Mouse (Mus musculus): ENCODE results near the gene Tcaim. TPM values are rescaled to one million over a fixed set of nuclear protein-coding genes. Genes with fewer than 3 reads are reported as not detected.
A peak's percentile ranks its signal among the peaks of the same experiment; 100 is the strongest.
"Not testable (repeated sequence)": the region's sequence is repeated elsewhere in the genome, so short reads cannot be mapped to it uniquely, and the experiment has no call there.

Gene Tcaim
- polyA plus RNA-seq, 2 experiments from 2014 or later, result 11.6 to 14.5 TPM

DNA sequence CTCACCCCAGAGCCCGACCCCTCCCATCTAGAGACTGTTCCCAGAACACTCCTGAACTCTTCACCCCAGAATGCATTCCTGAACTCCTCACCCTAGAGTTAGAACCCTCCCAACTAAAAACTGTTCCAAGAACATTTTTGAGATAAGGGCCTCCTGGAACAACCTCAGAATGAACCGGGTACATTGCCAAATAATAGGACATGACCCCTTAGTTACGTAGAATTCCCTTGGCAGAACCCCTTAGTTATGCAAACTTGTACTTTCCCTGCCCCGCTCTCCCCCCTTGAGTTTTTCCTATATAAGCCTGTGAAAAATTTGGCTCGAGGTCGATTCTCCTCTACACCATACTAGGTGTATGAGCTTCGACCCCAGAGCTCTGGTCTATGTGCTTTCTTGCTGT, 49.8 kb downstream of the Tcaim start:
- ATAC-seq, result not testable (repeated sequence)

GRCm38 (mm10) chr9:122855617-122856016, 50.3 kb downstream of the Tcaim start:
- ATAC-seq, result no peak

- ATAC-seq, result no peak
Observed at GRCm38 (mm10) chr9:122856716-122857115, 51.4 kb downstream of the Tcaim start.

- no peak for ATAC-seq
Observed at GRCm38 (mm10) chr9:122860752-122861151, 55.4 kb downstream of the Tcaim start.

DNA sequence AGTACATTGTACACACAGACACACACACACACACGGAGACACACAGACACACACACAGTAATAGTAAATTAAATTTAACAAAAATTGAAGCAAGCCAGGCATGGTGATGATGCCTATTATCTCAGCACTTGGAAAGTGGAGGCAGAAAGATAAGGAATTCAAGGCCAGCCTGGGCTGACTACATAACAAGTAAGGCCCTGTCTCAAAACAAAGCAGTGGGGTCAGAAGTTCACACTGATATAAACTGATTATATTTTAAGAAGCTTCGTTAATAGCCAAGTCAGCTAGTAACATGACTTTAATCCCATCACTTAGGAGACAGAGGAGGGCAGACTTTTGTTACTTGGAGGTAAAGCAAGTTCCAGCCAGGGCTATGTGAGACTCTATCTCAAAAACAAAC, 58.4 kb downstream of the Tcaim start:
- no peak for ATAC-seq

- ATAC-seq, result no peak
Observed at GRCm38 (mm10) chr9:122864848-122865247, 59.5 kb downstream of the Tcaim start.

- ATAC-seq, result peak; percentile 98
Observed at GRCm38 (mm10) chr9:122865697-122866166, 60.4 kb downstream of the Tcaim start, which contains the start of gene Zfp445. Zfp445 (minus strand) TSS chr9:122866006.

- peak; percentile 12 for ATAC-seq
Observed at GRCm38 (mm10) chr9:122866192-122866591, 60.9 kb downstream of the Tcaim start.

- no peak for ATAC-seq
Observed at GRCm38 (mm10) chr9:122872595-122872994, 67.3 kb downstream of the Tcaim start.

GRCm38 (mm10) chr9:122874653-122875052, 69.3 kb downstream of the Tcaim start:
- no peak for ATAC-seq

- peak; percentile 36 for ATAC-seq
Observed at GRCm38 (mm10) chr9:122875145-122875544, 69.8 kb downstream of the Tcaim start.

GRCm38 (mm10) chr9:122885385-122885784, 80.0 kb downstream of the Tcaim start, which contains the start of gene Zkscan7:
Zkscan7 (plus strand) TSS chr9:122885685.
- no peak for ATAC-seq

Other genes with a start within 250 kb of the Tcaim start
- under 1 TPM in 1 of 2 experiments, not detected in 1; 0.07 TPM for gene Topaz1, start 58.2 kb upstream of the Tcaim start, polyA plus RNA-seq (2017; shearing (Covaris generic))
- 1 to 10 TPM; 1.3 to 1.9 TPM for gene Gm35549, start 38.5 kb downstream of the Tcaim start, polyA plus RNA-seq (2017; shearing (Covaris generic))
- 10 to 100 TPM; 23.7 to 38.9 TPM for gene Zfp445, start 60.5 kb downstream of the Tcaim start, polyA plus RNA-seq (2017; shearing (Covaris generic))
- 1 to 10 TPM; 1.4 to 6.6 TPM for gene Zkscan7, start 80.1 kb downstream of the Tcaim start, polyA plus RNA-seq (2017; shearing (Covaris generic))
- not detected for gene Zfp105, start 117.5 kb downstream of the Tcaim start, polyA plus RNA-seq (2017; shearing (Covaris generic))
- 10 to 100 TPM; 21.0 to 32.6 TPM for gene 1110059G10Rik, start 145.5 kb downstream of the Tcaim start, polyA plus RNA-seq (2017; shearing (Covaris generic))
- gene Kif15, start 145.5 kb downstream of the Tcaim start, polyA plus RNA-seq (2017; shearing (Covaris generic)), result 10 to 100 TPM; 16.8 to 19.3 TPM
- 10 to 100 TPM; 18.0 to 18.3 TPM for gene Tmem42, start 215.8 kb downstream of the Tcaim start, polyA plus RNA-seq (2017; shearing (Covaris generic))
- 1 to 10 TPM in 1 of 2 experiments, not detected in 1; 1.4 TPM for gene Tgm4, start 229.2 kb downstream of the Tcaim start, polyA plus RNA-seq (2017; shearing (Covaris generic))

Measured in activated CD4-positive, CD25-positive, alpha-beta regulatory T cell, adult 4 months (primary cell).